Mouse (Mus musculus) liver, embryonic 12.5 days (tissue): ENCODE data around the gene Kcnmb4. TPM values are rescaled to one million over a fixed set of nuclear protein-coding genes. Genes with fewer than 3 reads are reported as not detected.

Source experiments
- ATAC-seq: fragments of 200-750 bp; cut with Nextera tagmentation; 2 replicates; pipeline ENCODE4 v1.8.0; 2017; ENCODE audit warnings: moderate number of reproducible peaks, mild to moderate bottlenecking, moderate library complexity
- H3K27ac ChIP-seq: fragments of 300-500 bp; sonication (generic); 2 replicates; pipeline ENCODE4 v1.5.1; 2016; ENCODE audit warnings: mild to moderate bottlenecking
- H3K27me3 ChIP-seq: fragments of 300-500 bp; sonication (generic); replicated peaks from 2 replicates; pipeline ENCODE4 v1.6.1; 2016; ENCODE audit warnings: mild to moderate bottlenecking, moderate library complexity
- H3K36me3 ChIP-seq: fragments of 300-500 bp; sonication (generic); 2 replicates; pipeline ENCODE4 v1.6.1; 2016; ENCODE audit warnings: mild to moderate bottlenecking, moderate library complexity
- H3K4me1 ChIP-seq: fragments of 300-500 bp; sonication (generic); 2 replicates; pipeline ENCODE4 v1.6.1; 2016
- H3K4me2 ChIP-seq: fragments of 300-500 bp; sonication (generic); 2 replicates; pipeline ENCODE4 v1.6.1; 2016; ENCODE audit warnings: mild to moderate bottlenecking, moderate library complexity
- H3K4me3 ChIP-seq: fragments of 300-500 bp; sonication (generic); 2 replicates; pipeline ENCODE4 v1.5.1; 2016; ENCODE audit warnings: mild to moderate bottlenecking, moderate library complexity
- H3K9ac ChIP-seq: fragments of 300-500 bp; sonication (generic); 2 replicates; pipeline ENCODE4 v1.6.1; 2016; ENCODE audit warnings: mild to moderate bottlenecking, moderate library complexity
- H3K9me3 ChIP-seq: fragments of 300-500 bp; sonication (generic); replicated peaks from 2 replicates; pipeline ENCODE4 v1.6.1; 2016; ENCODE audit warnings: mild to moderate bottlenecking, moderate library complexity
- WGBS: fragments of 180-500 bp; shearing (Covaris S2); methylation state at CpG from one replicate; pipeline ENCODE4 v1.1.7; 2016; ENCODE audit not compliant: insufficient replicate concordance; 5-methylcytosine and 5-hydroxymethylcytosine counted together
- polyA plus RNA-seq: library from polyadenylated mRNA; unstranded; fragments of >200 nt; fragmentation: Nextera tagmentation; extraction: Ambion mirVana; gene quantifications from 2 replicates; pipeline ENCODE4 v1.2.1, GENCODE M21; 2016

Kcnmb4 gene
- polyA plus RNA-seq, 1 experiment from 2014 or later, result 0.67 TPM

GRCm38 (mm10) chr10:116447176-116447575 is 26.5 kb downstream of the Kcnmb4 start:
- no peak for ATAC-seq
- Histone ChIP-seq H3K4me1 (no peaks in the 10 kb centered on the region), H3K27ac (no peak overlapping the region), H3K4me3 (no peak overlapping the region), H3K9ac (no peak overlapping the region), H3K36me3 (no peaks in the 10 kb centered on the region), H3K9me3 (no peaks in the 10 kb centered on the region), H3K27me3 (no peaks in the 10 kb centered on the region), H3K4me2 (no peak overlapping the region)
- WGBS, result 75% methylated on average over 9 of the region's 9 CpGs

GRCm38 (mm10) chr10:116446040-116446439 is 27.6 kb downstream of the Kcnmb4 start:
- Histone ChIP-seq H3K4me2 (no peak overlapping the region), H3K9me3 (no peaks in the 10 kb centered on the region), H3K36me3 (no peaks in the 10 kb centered on the region), H3K4me1 (no peaks in the 10 kb centered on the region), H3K9ac (no peak overlapping the region), H3K27me3 (no peaks in the 10 kb centered on the region), H3K27ac (no peak overlapping the region), H3K4me3 (no peak overlapping the region)
- no peak for ATAC-seq
- WGBS, result 85% methylated on average over 10 of the region's 12 CpGs

GRCm38 (mm10) chr10:116444826-116445225 is 28.9 kb downstream of the Kcnmb4 start:
- H3K27me3 ChIP-seq, result no peaks in the 10 kb centered on the region
- H3K9me3 ChIP-seq, result 0 out of 2 replicates have a peak, but pooled peaks cover 5% of the 10 kb centered on the region
- WGBS, result 83% methylated on average over 8 of the region's 8 CpGs
- no peaks in the 10 kb centered on the region for H3K36me3 ChIP-seq
- ATAC-seq, result no peak
- H3K4me1 ChIP-seq, result no peaks in the 10 kb centered on the region
- H3K9ac ChIP-seq, result no peak overlapping the region
- no peak overlapping the region for H3K4me3 ChIP-seq
- no peak overlapping the region for H3K4me2 ChIP-seq
- no peak overlapping the region for H3K27ac ChIP-seq

- H3K9ac ChIP-seq, result no peak overlapping the region
- no peak overlapping the region for H3K27ac ChIP-seq
- no peaks in the 10 kb centered on the region for H3K27me3 ChIP-seq
- H3K4me2 ChIP-seq, result no peak overlapping the region
- H3K36me3 ChIP-seq, result no peaks in the 10 kb centered on the region
- no peak for ATAC-seq
- no peak overlapping the region for H3K4me3 ChIP-seq
- 0 out of 2 replicates have a peak, but pooled peaks cover 7% of the 10 kb centered on the region for H3K9me3 ChIP-seq
- WGBS, result 82% methylated on average over 10 of the region's 10 CpGs
- H3K4me1 ChIP-seq, result no peaks in the 10 kb centered on the region
These were observed 29.3 kb downstream of the Kcnmb4 start for GRCm38 (mm10) chr10:116444371-116444770.

GRCm38 (mm10) chr10:116440946-116441345 is 32.7 kb downstream of the Kcnmb4 start:
- Histone ChIP-seq H3K4me2 (no peak overlapping the region), H3K27ac (no peak overlapping the region), H3K9me3 (peaks cover 22% of the 10 kb centered on the region), H3K27me3 (no peaks in the 10 kb centered on the region), H3K4me1 (no peaks in the 10 kb centered on the region), H3K36me3 (no peaks in the 10 kb centered on the region), H3K4me3 (no peak overlapping the region), H3K9ac (no peak overlapping the region)
- WGBS, result 85% methylated on average over 7 of the region's 7 CpGs
- no peak for ATAC-seq

GRCm38 (mm10) chr10:116440088-116440487 is 33.6 kb downstream of the Kcnmb4 start:
- no peak overlapping the region for H3K4me2 ChIP-seq
- peaks cover 22% of the 10 kb centered on the region for H3K9me3 ChIP-seq
- H3K9ac ChIP-seq, result no peak overlapping the region
- H3K4me1 ChIP-seq, result no peaks in the 10 kb centered on the region
- 53% methylated on average over 10 of the region's 10 CpGs for WGBS
- no peak overlapping the region for H3K27ac ChIP-seq
- H3K27me3 ChIP-seq, result no peaks in the 10 kb centered on the region
- 0 out of 2 replicates have a peak, but pooled peaks have one; percentile 37 for ATAC-seq
- H3K36me3 ChIP-seq, result no peaks in the 10 kb centered on the region
- H3K4me3 ChIP-seq, result no peak overlapping the region

GRCm38 (mm10) chr10:116435455-116435854 is 38.2 kb downstream of the Kcnmb4 start:
- 76% methylated on average over 12 of the region's 12 CpGs for WGBS
- no peak overlapping the region for H3K4me2 ChIP-seq
- H3K4me3 ChIP-seq, result no peak overlapping the region
- no peaks in the 10 kb centered on the region for H3K27me3 ChIP-seq
- H3K9ac ChIP-seq, result no peak overlapping the region
- H3K9me3 ChIP-seq, result peaks cover 22% of the 10 kb centered on the region
- H3K27ac ChIP-seq, result no peak overlapping the region
- H3K4me1 ChIP-seq, result no peaks in the 10 kb centered on the region
- ATAC-seq, result no peak
- no peaks in the 10 kb centered on the region for H3K36me3 ChIP-seq

GRCm38 (mm10) chr10:116432421-116432820 is 41.3 kb downstream of the Kcnmb4 start:
- no peak for ATAC-seq
- H3K4me1 ChIP-seq, result no peaks in the 10 kb centered on the region
- no peak overlapping the region for H3K27ac ChIP-seq
- no peaks in the 10 kb centered on the region for H3K27me3 ChIP-seq
- H3K4me2 ChIP-seq, result no peak overlapping the region
- no peaks in the 10 kb centered on the region for H3K9me3 ChIP-seq
- 71% methylated on average over 7 of the region's 7 CpGs for WGBS
- H3K9ac ChIP-seq, result no peak overlapping the region
- H3K4me3 ChIP-seq, result no peak overlapping the region
- H3K36me3 ChIP-seq, result no peaks in the 10 kb centered on the region

GRCm38 (mm10) chr10:116428026-116428780 is 45.5 kb downstream of the Kcnmb4 start:
- ATAC-seq, result no peak
- no peak overlapping the region for H3K4me3 ChIP-seq

GRCm38 (mm10) chr10:116426176-116426575 is 47.5 kb downstream of the Kcnmb4 start:
- no peaks in the 10 kb centered on the region for H3K4me1 ChIP-seq
- no peak for ATAC-seq
- no peak overlapping the region for H3K9ac ChIP-seq
- no peak overlapping the region for H3K4me2 ChIP-seq
- no peaks in the 10 kb centered on the region for H3K27me3 ChIP-seq
- H3K36me3 ChIP-seq, result no peaks in the 10 kb centered on the region
- H3K9me3 ChIP-seq, result no peaks in the 10 kb centered on the region
- no peak overlapping the region for H3K27ac ChIP-seq
- H3K4me3 ChIP-seq, result no peak overlapping the region
- WGBS, result 57% methylated on average over 7 of the region's 7 CpGs

More at GRCm38 (mm10) chr10:116428026-116428780, 45.5 kb downstream of the Kcnmb4 start:
- no peaks in the 10 kb centered on the region for H3K27me3 ChIP-seq
- 83% methylated on average over 26 of the region's 26 CpGs for WGBS
- H3K4me2 ChIP-seq, result no peak overlapping the region
- H3K36me3 ChIP-seq, result no peaks in the 10 kb centered on the region
- H3K9ac ChIP-seq, result no peak overlapping the region
- no peaks in the 10 kb centered on the region for H3K4me1 ChIP-seq
- no peak overlapping the region for H3K27ac ChIP-seq
- no peaks in the 10 kb centered on the region for H3K9me3 ChIP-seq

GRCm38 (mm10) chr10:116424921-116425320 is 48.8 kb downstream of the Kcnmb4 start:
- Histone ChIP-seq H3K27me3 (no peaks in the 10 kb centered on the region), H3K27ac (no peak overlapping the region), H3K9ac (no peak overlapping the region), H3K4me1 (no peaks in the 10 kb centered on the region), H3K9me3 (no peaks in the 10 kb centered on the region), H3K4me2 (no peak overlapping the region), H3K4me3 (no peak overlapping the region), H3K36me3 (no peaks in the 10 kb centered on the region)
- no peak for ATAC-seq
- 68% methylated on average over 6 of the region's 6 CpGs for WGBS

GRCm38 (mm10) chr10:116422551-116422950 is 51.1 kb downstream of the Kcnmb4 start:
- Histone ChIP-seq H3K36me3 (no peaks in the 10 kb centered on the region), H3K4me3 (no peak overlapping the region), H3K27ac (no peak overlapping the region), H3K4me2 (no peak overlapping the region), H3K4me1 (no peaks in the 10 kb centered on the region), H3K9ac (no peak overlapping the region), H3K9me3 (no peaks in the 10 kb centered on the region), H3K27me3 (no peaks in the 10 kb centered on the region)
- no peak for ATAC-seq
- WGBS, result 68% methylated on average over 2 of the region's 2 CpGs

- Histone ChIP-seq H3K27me3 (no peaks in the 10 kb centered on the region), H3K27ac (no peak overlapping the region), H3K4me2 (no peak overlapping the region), H3K36me3 (no peaks in the 10 kb centered on the region), H3K4me3 (no peak overlapping the region), H3K4me1 (no peaks in the 10 kb centered on the region), H3K9ac (no peak overlapping the region), H3K9me3 (no peaks in the 10 kb centered on the region)
- WGBS, result 74% methylated on average over 6 of the region's 6 CpGs
- no peak for ATAC-seq
These were observed 52.7 kb downstream of the Kcnmb4 start for GRCm38 (mm10) chr10:116420976-116421375.
